Mouse (Mus musculus) large intestine, adult 2 months (tissue): Measurements from ENCODE around the gene Dda1. TPM values are rescaled to one million over a fixed set of nuclear protein-coding genes. Genes with fewer than 3 reads are reported as not detected.
"Not testable (repeated sequence)": the region's sequence is repeated elsewhere in the genome, so short reads cannot be mapped to it uniquely, and the experiment has no call there.

Experiments
- DNase-seq: peaks from one replicate; pipeline ENCODE4 v3.0.0-alpha.2; 2012; ENCODE audit warnings: low read depth, low spot score
- WGBS: fragments of 180-500 bp; shearing (Covaris S2); methylation state at CpG from one replicate; pipeline ENCODE4 v1.1.7; 2018; 5-methylcytosine and 5-hydroxymethylcytosine counted together
- polyA plus RNA-seq: library from polyadenylated mRNA; depleted of rRNA; stranded (reverse); fragments of >200 nt; gene quantifications from 2 replicates; pipeline ENCODE4 v1.2.3, GENCODE M21; 2012; rRNA removed

Dda1 gene
- polyA plus RNA-seq: 78.5 and 80.9 TPM in 2 replicates

DNA sequence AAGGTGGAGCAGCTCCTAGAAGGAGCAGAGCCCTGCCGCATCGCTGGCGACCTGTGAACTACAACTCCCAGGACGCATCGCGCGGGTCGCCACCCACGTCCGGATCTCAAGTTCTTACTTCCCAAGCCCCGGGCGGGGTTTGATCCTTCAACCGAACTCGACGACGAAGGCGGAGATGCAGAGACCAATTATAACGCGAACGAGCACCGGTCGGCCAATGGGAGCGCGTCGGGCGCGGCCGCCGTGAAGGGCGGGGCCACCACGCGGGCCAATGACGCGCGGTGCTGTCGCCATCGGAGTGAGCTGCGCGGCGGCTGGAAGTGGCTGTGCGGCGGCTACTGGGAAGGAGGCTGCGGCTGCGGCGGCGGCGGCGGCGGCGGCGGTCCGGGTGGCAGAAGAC, at the start of gene Dda1:
Gene Dda1 (plus strand): TSS at position 284 of the 400 bp plus-strand sequence.
- 1% methylated on average over 52 of the region's 52 CpGs for WGBS
- DNase-seq: peak; percentile 93

DNA sequence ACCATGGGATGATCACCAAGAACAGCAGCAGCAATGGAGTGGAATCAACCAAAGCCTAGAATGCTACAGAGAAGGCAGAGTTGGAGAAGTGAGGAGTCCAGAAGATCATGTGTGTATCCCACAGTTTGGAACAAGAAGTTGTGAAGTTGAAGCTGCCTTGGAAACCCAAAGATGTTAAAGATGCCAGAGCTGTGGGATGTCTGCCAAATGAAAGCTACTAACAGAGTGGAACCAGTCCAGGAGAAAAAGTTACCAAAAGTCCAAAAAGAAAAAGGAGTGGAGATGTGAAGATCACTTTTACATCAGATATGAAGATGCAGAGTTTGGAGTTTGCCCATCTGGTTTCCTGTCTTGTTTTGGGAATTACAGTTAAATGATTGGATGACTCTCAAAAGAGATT, 46.9 kb upstream of the Dda1 start:
- no peak for DNase-seq

- WGBS: 90% methylated on average over 1 of the region's 1 CpGs
Measured at GRCm38 (mm10) chr8:71432935-71433334, 36.1 kb upstream of the Dda1 start.

DNA sequence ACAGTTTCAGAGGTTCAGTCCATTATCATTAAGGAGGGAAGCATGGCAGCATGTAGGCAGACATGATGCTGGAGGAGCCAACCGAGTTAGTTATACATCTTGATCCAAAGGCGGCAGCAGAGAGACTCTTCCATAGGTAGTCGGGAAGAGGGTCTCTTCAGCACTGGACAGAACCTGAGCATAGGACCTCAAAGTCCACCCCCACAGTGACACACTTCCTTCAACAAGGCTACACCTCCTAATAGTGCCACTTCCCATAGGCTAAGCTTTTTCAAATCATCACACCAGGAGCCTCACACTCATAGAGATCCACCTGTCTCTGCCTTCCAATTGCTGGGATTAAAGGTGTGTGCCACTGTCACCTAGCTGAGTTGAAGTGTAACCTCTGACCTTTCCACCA, 32.0 kb upstream of the Dda1 start:
- WGBS: 54% methylated on average over 3 of the region's 3 CpGs
- no peak for DNase-seq

More at GRCm38 (mm10) chr8:71432935-71433334, 36.1 kb upstream of the Dda1 start:
- not testable (repeated sequence) for DNase-seq

DNA sequence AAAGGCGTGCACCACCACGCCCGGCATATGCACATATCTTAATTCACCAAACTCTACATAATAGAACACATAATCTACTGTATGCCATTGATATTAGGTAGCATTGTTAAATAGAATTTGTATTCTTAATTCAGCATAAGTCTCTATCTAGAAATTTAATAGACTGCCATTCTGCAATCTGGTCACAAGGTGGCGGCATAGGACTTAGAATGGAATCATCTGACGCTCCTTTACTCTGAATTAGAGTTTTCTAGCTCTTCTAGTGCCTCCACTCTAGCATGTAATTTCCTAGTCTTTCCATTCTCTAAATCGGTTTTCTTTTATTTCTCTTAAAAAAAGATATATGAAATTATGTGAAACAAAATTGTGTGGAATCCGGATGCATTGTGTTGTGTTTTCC, 27.6 kb upstream of the Dda1 start:
- WGBS: 2% methylated on average over 7 of the region's 7 CpGs
- peak; percentile 50 for DNase-seq

GRCm38 (mm10) chr8:71445096-71445495, 23.9 kb upstream of the Dda1 start:
- WGBS: 37% methylated on average over 7 of the region's 7 CpGs
- DNase-seq: no peak

- DNase-seq: no peak
- WGBS: 79% methylated on average over 4 of the region's 4 CpGs
Measured at GRCm38 (mm10) chr8:71451337-71451736, 17.7 kb upstream of the Dda1 start.

- peak; percentile 48 for DNase-seq
- 37% methylated on average over 11 of the region's 11 CpGs for WGBS
Measured at GRCm38 (mm10) chr8:71451777-71452176, 17.2 kb upstream of the Dda1 start.

DNA sequence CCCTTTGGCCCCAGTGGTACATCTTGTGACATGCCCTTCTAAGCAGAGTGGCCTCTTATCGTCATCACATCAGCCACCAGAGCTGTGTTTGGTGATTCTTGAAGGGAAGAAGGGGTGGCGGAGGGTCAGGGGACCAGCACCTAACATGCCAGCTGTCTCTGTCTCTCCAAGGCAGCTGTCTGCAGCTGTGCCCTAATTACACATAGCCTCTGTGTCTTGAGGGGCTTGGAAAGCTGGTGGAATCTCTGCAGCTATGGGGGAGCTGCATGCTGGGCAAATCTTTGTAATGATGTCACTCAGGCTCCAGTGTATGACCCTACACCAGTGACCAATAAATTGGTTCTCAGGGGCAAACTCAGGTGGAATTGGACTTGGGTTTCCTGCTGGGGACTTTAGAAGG, 16.3 kb upstream of the Dda1 start:
- no peak for DNase-seq
- WGBS: 87% methylated on average over 2 of the region's 2 CpGs

GRCm38 (mm10) chr8:71454668-71455067, 14.3 kb upstream of the Dda1 start:
- 65% methylated on average over 8 of the region's 8 CpGs for WGBS
- no peak for DNase-seq

DNA sequence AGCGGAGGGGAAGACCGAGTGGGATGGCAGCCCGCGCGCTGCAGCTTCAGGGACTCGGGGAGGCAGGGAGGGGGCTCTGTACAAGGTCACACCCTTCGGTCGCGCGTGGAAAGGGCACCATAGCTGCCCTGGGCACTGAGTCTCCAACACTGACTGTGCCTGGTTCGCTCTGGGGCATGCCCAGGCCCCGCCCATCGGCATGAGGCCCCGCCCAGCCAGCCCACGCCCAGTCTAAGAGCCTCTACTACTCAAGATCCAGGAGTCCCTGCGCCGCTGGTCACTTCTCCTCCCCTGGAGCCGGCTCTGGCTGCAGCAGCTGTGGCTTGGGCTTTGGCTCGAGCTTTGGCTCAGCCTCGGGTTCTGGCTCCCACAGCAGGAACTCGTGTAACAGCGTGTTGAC, 12.1 kb upstream of the Dda1 start:
- DNase-seq: no peak
- 38% methylated on average over 22 of the region's 22 CpGs for WGBS

GRCm38 (mm10) chr8:71457659-71458270, 11.2 kb upstream of the Dda1 start:
- WGBS: 87% methylated on average over 20 of the region's 20 CpGs
- DNase-seq: no peak

- no peak for DNase-seq
Measured at GRCm38 (mm10) chr8:71460716-71461115, 8.3 kb upstream of the Dda1 start.

DNA sequence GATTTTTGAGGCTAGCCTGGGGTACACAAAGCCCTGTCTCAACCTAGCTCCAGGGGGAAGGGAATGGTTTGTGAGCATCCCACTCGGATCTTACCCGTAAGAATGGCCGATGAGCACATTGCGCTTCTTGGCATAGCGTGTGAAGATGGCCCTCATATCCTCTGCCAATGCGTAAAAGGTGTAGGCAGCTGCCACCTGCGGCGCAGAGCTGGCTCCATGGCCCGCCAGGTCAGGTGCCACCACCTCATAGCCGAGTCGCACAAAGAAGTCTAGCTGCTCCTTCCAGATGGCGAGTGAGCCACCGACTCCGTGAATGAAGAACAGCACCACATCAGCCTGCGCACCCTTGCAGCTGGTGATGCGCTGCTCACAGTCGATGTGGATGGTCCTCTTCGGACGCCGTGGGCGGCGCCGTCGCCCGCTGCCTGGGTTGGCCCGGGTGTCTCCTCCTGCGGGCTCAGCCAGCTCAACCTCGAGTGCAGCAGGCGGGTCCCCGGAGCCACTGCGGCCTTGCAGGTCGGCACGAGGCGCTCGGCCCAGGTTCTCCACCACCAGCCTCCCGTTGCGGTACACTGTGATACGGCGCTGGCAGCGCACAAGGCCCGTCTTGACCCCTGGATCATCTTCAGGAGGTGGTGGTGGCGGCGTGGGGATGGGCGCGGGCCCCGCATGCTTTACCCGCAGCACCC, 7.7 kb upstream of the Dda1 start:
- DNase-seq: no peak
- WGBS: 91% methylated on average over 47 of the region's 47 CpGs

More at GRCm38 (mm10) chr8:71460716-71461115, 8.3 kb upstream of the Dda1 start:
- WGBS: 96% methylated on average over 6 of the region's 6 CpGs

DNA sequence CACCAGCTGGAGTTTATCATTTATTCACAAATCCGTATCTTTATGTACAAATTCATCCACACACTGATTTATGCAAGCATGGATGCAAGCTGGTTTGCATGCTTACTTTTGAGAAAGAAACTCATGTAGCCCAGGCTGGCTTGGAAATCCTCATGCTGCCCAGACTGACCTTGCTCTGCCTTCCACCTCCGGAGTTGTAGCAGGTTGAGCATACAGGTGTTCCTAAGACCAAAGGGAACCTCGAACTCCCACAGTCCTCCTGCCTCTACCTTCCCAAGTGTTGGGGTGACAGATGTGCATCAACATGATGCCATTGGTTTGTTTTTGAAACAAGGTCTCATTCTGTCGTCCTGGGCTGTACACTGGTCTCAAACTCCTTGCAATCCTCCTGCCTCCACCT, 6.8 kb upstream of the Dda1 start:
- no peak for DNase-seq
- 82% methylated on average over 4 of the region's 4 CpGs for WGBS

DNA sequence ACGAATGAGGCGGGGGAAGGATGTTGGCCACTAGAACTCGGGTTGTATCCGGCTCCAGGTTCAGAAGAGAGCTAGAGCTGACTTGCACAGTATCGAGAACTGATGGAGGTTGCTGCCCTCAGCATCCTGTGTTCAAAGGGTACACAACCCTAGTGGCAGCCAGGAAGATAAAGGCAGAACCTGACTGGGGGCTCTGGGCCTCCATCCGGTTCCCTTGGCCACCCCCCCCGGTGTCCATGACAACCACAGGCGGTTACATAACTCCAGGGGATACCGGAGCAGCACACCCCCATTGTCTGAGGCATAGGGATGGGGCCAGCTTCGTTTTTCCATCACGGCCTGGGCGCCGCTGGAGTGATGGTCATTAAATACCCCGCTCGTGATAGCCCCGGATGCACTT, 6.2 kb upstream of the Dda1 start:
- 20% methylated on average over 16 of the region's 16 CpGs for WGBS

GRCm38 (mm10) chr8:71463188-71464033, 5.6 kb upstream of the Dda1 start, which contains the start of gene Abhd8:
Gene Abhd8, minus strand, starts transcription at chr8:71463655.
- WGBS: 1% methylated on average over 55 of the region's 55 CpGs
- DNase-seq: peak; percentile 82

More for the DNA sequence above, 6.2 kb upstream of the Dda1 start:
- no peak for DNase-seq

DNA sequence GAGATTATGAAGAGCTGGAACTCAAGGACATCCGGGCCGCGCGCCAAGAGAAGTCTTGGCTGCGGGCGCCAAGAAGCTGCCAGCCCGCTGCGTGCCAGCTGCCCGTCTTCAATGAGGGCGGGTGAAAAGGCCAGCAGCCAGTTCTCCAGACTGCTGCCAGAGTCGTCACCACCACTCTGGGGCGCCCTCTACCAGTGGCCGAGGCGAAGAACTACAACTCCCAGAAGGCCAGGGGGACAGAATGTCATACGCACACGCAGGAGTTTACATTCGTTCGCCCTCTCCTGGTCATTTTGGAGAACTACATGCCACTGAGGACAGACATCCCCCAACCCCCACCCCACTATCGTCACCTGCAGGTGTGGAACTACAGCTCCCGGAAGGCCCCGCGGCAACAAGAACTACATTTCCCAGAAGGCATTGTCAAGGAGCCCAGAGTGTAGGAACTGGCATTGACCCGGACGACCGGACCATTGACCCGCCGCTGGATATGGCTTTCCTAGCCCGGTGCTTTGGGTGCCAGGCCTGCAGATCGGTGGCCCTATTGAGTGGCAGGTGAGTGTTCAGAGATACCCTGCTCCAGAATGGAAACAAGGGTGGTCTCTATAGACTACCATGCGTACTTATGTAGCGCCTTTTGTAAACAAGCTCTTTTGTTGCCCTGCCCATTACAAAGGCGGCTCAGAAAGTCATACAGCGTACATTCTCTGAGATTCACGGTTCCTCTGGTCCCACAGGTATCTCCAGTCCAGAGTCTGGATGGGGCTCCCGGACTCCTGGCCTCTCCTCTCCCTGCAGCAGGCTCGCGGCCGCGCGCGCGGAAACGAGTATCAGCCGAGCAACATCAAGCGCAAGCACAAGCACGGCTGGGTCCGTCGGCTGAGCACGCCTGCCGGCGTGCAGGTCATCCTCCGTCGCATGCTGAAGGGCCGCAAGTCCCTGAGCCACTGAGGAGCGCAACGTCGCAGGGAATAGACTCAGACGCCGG, 4.2 kb upstream of the Dda1 start, which contains the start of gene Mrpl34:
Gene Mrpl34 (plus strand): TSS at position 447 of the 988 bp plus-strand sequence.
- under 1% methylated on average over 59 of the region's 59 CpGs for WGBS
- DNase-seq: peak; percentile 99

- no peak for DNase-seq
- WGBS: 73% methylated on average over 8 of the region's 8 CpGs
Measured at GRCm38 (mm10) chr8:71465733-71466132, 3.3 kb upstream of the Dda1 start.
